Mouse (Mus musculus) urinary bladder, postnatal 25 days (tissue): ENCODE results near the gene Gipc1.

ENCODE experiments used
- DNase-seq: peaks from one replicate; pipeline ENCODE4 v3.0.0; 2022; ENCODE audit warnings: low spot score

Gipc1 gene

GRCm38 (mm10) chr8:83652030-83652743, at the start of gene Gipc1:
TSS of gene Gipc1 (plus strand) at chr8:83652677.
- peak; percentile 87 for DNase-seq

- DNase-seq, result peak; percentile 99
Observed at GRCm38 (mm10) chr8:83607661-83608397, 44.6 kb upstream of the Gipc1 start, which contains the start of the genes Tecr and Dnajb1. TSS of gene Tecr (minus strand) at chr8:83607971. TSS of gene Dnajb1 (plus strand) at chr8:83608193.

- peak; percentile 71 for DNase-seq
Observed at GRCm38 (mm10) chr8:83608398-83608829, 44.1 kb upstream of the Gipc1 start.

- no peak for DNase-seq
Observed at GRCm38 (mm10) chr8:83609086-83609485, 43.4 kb upstream of the Gipc1 start.

- DNase-seq, result no peak
Observed at GRCm38 (mm10) chr8:83609547-83610180, 42.8 kb upstream of the Gipc1 start.

GRCm38 (mm10) chr8:83611921-83612320, 40.6 kb upstream of the Gipc1 start:
- no peak for DNase-seq

GRCm38 (mm10) chr8:83613695-83614094, 38.8 kb upstream of the Gipc1 start:
- no peak for DNase-seq

- no peak for DNase-seq
Observed at GRCm38 (mm10) chr8:83616625-83617024, 35.9 kb upstream of the Gipc1 start.

- DNase-seq, result no peak
Observed at GRCm38 (mm10) chr8:83617111-83617510, 35.4 kb upstream of the Gipc1 start.

- DNase-seq, result no peak
Observed at GRCm38 (mm10) chr8:83618566-83618965, 33.9 kb upstream of the Gipc1 start.

- DNase-seq, result no peak
Observed at GRCm38 (mm10) chr8:83619568-83620285, 32.8 kb upstream of the Gipc1 start.

GRCm38 (mm10) chr8:83621691-83622388, 30.6 kb upstream of the Gipc1 start:
- no peak for DNase-seq

- DNase-seq, result peak; percentile 94
Observed at GRCm38 (mm10) chr8:83622389-83622989, 30.0 kb upstream of the Gipc1 start.

- DNase-seq, result no peak
Observed at GRCm38 (mm10) chr8:83623549-83623948, 28.9 kb upstream of the Gipc1 start.

GRCm38 (mm10) chr8:83624739-83625138, 27.7 kb upstream of the Gipc1 start:
- no peak for DNase-seq

- no peak for DNase-seq
Observed at GRCm38 (mm10) chr8:83625676-83626299, 26.7 kb upstream of the Gipc1 start.

- no peak for DNase-seq
Observed at GRCm38 (mm10) chr8:83632083-83632707, 20.3 kb upstream of the Gipc1 start.

GRCm38 (mm10) chr8:83638856-83639255, 13.6 kb upstream of the Gipc1 start:
- DNase-seq, result no peak

GRCm38 (mm10) chr8:83639649-83640048, 12.8 kb upstream of the Gipc1 start:
- DNase-seq, result no peak

GRCm38 (mm10) chr8:83647511-83647910, 5.0 kb upstream of the Gipc1 start:
- no peak for DNase-seq
